Mouse (Mus musculus) spleen, postnatal 0 days (tissue): ENCODE measurements around the gene Mid1ip1. TPM values are rescaled to one million over a fixed set of nuclear protein-coding genes. Genes with fewer than 3 reads are reported as not detected.

Source experiments
- polyA plus RNA-seq: library from polyadenylated mRNA; unstranded; fragments of >200 nt; fragmentation: Nextera tagmentation; extraction: Ambion mirVana; gene quantifications from 2 replicates; pipeline ENCODE4 v1.2.1, GENCODE M21; 2015

Gene Mid1ip1
- polyA plus RNA-seq, result 38.3 and 40.5 TPM in 2 replicates

DNA sequence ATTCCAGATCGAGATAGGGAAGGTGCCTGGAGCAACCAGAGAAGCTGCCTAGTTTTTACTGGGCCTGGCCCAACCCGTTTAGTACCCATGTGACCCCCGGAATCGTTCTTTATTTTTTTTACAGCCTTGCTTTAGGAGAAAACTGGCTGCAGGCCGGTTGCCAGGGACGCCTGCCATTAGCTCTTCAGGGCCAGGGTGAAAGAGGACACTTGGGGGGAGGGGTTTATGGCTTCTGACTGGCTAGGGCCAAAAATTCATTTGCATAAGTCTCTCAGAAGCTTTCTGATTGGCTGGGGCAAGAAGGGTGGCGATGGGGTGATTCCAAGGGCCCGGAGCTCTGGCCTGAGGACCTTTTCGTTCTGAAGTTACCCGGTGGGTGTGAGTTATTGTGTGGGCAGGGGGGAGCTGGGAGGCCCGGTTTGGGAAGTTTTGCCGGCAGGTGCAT, at the start of gene Mid1ip1:
Gene Mid1ip1, plus strand, starts transcription at position 318 of the 445 bp plus-strand sequence.

Other genes with a start within 250 kb of the Mid1ip1 start
- gene Tspan7, start 229.9 kb upstream of the Mid1ip1 start, polyA plus RNA-seq, result 37.1 and 49.5 TPM in 2 replicates